Mouse (Mus musculus) T-helper 17 cell (primary cell): ENCODE data around the gene Mogat2.

Experiments
- in situ Hi-C, 2 experiments: fragments of 300-600 bp; cut with MboI, MseI; formaldehyde crosslinking; loops; 1 replicate in 1 of 2; 2 replicates in 1 of 2; pipeline ENCODE4 v1.15.1; 2025; ENCODE audit warnings: high pct_unique_total_duplicates in 2 of 2

Gene Mogat2

DNA sequence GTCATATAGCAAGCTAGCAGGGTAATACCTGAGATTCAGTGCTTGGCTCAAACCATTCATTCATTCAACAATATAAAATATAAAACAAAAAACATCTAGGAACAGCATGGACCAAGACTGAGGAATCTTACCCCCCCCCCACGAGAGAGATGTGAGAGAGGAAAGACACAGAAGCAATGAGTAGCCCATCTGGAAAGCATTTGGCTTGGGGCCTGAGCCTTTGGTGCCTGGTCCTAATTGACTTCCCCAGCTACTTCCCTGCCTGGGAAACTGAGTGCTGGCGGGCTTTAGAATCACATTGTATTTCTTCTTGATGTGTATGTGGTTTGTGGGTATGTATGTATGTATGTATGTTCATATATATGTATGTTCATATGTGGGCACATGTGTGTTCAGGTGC is 2.8 kb downstream of the Mogat2 start:
- in situ Hi-C loops = no loop called here

DNA sequence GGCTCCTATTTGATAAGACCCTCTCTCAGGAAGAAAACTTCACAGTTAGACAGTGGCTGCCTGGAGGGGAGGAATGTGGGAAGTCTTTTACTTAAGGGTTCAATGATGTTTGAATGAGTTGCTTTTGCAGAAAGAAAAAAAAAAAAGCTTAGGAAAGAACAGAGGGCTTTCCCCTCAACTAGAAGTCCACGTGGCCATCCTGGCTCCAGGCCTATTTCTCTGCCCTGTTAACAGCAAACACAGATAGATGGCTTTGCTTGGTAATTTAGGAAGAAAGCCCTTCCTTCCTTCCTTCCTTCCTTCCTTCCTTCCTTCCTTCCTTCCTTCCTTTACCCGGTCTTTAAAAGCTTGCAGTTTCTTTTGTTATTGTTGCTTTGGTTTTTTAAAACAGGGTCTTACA is 3.5 kb downstream of the Mogat2 start:
- in situ Hi-C loops = no loop called here

GRCm38 (mm10) chr7:99232571-99232970 is 5.8 kb downstream of the Mogat2 start:
- in situ Hi-C loops = no loop called here

DNA sequence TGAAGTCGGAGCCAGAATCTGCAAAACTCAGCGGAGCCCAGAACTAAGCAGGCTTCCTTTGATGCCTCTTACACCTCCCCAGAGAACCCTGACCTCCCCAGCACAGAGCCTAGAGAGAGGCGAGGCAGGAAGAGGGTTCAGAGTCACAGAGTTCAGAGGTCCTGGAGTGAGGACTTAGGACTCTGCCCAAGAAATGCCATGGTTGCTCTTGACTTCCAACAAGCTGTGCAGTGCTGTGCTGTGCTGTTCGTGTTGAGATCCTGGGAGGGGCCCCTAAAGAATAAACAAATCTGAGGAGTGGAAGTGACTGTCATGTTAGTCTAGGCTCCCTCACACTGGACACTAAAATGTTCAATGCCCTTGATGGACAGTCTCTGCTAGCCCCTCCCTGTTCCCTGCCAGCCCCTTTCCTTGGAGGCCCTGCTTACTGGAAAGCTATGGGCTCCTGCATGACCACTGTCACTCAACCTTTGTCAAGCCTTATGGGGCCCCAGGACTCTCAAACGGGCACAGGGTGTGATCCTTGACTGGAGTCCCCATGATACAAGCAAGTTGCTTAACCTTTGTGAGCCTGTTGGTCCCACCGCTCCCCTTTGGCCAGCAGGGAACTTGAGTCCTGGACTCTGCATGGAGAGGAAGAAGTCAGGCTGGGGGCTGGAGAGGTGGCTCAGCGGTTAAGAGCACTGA is 8.2 kb downstream of the Mogat2 start:
- in situ Hi-C loops = no loop called here

DNA sequence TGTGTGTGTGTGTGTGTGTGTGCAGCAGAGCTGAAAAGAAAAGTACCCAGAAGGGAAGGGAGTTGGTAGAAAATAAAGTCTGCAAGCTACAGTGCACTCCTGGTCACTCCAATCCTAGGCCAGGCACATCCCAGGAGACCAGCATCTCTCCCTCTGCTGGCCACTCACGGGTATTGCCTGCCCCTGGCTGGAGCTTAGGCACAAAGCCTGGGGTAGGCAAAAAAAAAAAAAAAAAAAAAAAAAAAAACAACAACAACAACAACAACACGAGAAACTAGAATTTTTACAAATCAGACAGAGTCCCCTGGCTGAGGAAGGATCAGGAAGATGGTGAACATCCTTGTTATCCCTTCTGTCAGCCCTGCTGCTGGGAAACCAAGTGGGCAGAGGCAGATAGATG is 9.0 kb downstream of the Mogat2 start:
- in situ Hi-C loops = loop anchor here in 1 of 2 experiments (10.0 kb wide), 1 partner anchor 825 kb away; no protein-coding TSS in a partner anchor

GRCm38 (mm10) chr7:99228825-99229224 is 9.6 kb downstream of the Mogat2 start:
- in situ Hi-C loops = loop anchor here in 1 of 2 experiments (10.0 kb wide), 1 partner anchor 826 kb away; no protein-coding TSS in a partner anchor

- in situ Hi-C loops = loop anchor here in 1 of 2 experiments (10.0 kb wide), 1 partner anchor 828 kb away; no protein-coding TSS in a partner anchor
Observed at GRCm38 (mm10) chr7:99227267-99227666, 11.2 kb downstream of the Mogat2 start.

GRCm38 (mm10) chr7:99226662-99227061 is 11.8 kb downstream of the Mogat2 start:
- in situ Hi-C loops = loop anchor here in 1 of 2 experiments (10.0 kb wide), 1 partner anchor 828 kb away; no protein-coding TSS in a partner anchor

GRCm38 (mm10) chr7:99225421-99225820 is 13.0 kb downstream of the Mogat2 start:
- in situ Hi-C loops = loop anchor here in 1 of 2 experiments (10.0 kb wide), 1 partner anchor 829 kb away; no protein-coding TSS in a partner anchor

DNA sequence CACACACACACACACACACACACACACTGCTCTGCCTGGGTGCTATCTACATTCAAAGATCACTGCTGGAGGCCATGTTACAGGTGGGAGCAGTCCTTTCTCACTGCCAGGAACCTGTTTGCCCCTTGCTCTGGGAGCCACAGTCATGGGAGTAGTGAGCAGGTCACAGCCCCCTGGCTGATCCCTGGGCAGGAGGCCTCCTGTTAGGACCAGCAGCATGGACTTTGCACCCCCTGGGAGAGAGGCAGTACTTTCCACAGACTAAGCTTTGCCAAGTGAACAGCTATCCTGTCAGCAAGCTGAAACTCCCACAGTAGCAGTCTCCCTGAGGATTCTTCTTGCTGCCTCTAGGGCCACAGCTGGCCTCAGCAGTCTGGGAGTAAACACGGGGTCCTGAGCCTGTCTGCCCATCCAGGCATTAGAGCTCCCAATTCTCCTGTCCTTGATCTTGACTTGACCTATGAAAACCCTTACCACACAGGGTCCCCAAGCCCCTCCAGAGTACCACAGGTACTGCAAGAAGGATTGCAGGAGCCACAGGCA is 13.7 kb downstream of the Mogat2 start:
- in situ Hi-C loops = loop anchor here in 1 of 2 experiments (10.0 kb wide), 1 partner anchor 830 kb away; no protein-coding TSS in a partner anchor

GRCm38 (mm10) chr7:99224225-99224624 is 14.2 kb downstream of the Mogat2 start:
- in situ Hi-C loops = loop anchor here in 1 of 2 experiments (10.0 kb wide), 1 partner anchor 831 kb away; no protein-coding TSS in a partner anchor

- in situ Hi-C loops = no loop called here
Observed at GRCm38 (mm10) chr7:99217338-99218074, 20.9 kb downstream of the Mogat2 start.

DNA sequence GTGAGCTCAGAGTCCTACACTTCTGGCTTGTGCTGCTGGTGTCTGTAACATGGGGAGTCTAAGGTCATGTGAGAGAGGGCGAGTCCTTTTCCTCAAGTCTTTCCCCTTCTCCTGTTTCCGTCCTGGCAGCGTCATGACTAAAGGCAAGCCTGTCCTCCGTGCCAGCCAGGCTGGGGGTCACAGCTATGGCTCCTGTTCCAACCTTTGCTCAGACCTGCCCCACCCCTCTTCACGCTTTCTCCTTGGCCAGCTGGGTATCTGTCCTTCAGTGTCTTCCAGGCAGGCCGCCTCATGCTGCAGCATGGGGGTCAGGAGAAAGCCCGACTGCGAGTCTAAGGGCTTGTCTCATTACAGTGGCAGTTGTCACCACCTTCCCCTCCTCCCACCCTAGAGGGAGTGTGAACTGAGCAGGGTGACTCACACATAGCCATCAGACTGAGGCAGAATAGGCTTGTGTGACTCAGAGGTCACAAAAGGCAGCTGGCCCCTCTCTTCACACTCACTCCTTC is 23.0 kb downstream of the Mogat2 start:
- in situ Hi-C loops = no loop called here

DNA sequence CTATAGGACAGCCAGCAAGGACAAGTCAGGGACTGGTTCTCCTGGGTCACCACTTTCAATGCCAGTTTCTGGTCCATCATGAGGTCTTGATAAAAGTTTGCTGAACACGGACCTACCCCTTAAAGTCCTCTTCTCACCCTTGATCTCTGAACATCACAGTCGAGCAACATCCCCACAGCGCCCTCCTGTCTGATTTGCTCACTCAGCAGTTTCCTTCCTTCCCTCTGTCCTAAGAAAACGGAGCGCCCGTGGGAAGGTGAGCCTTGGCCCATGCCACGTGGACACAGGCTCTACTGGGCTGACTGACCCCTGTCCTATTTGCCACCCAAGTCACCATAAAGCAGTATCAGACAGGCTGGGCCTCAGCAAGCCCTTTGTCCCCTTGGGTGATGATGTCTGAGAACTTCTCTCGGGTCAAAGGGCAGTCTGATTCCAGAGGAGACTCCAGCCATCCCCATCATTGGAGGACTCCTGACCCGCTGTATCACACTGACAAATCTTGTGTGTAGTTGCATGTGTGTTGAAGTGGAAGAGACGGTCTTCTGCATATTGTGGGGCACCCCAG is 23.7 kb downstream of the Mogat2 start:
- in situ Hi-C loops = loop anchor here in 1 of 2 experiments (5.0 kb wide), 1 partner anchor 33 kb away; no protein-coding TSS in a partner anchor

GRCm38 (mm10) chr7:99213686-99214085 is 24.7 kb downstream of the Mogat2 start:
- in situ Hi-C loops = loop anchor here in 1 of 2 experiments (5.0 kb wide), 1 partner anchor 34 kb away; no protein-coding TSS in a partner anchor

GRCm38 (mm10) chr7:99213056-99213455 is 25.4 kb downstream of the Mogat2 start:
- in situ Hi-C loops = loop anchor here in 1 of 2 experiments (5.0 kb wide), 1 partner anchor 34 kb away; no protein-coding TSS in a partner anchor

GRCm38 (mm10) chr7:99208704-99209103 is 29.7 kb downstream of the Mogat2 start:
- in situ Hi-C loops = no loop called here

GRCm38 (mm10) chr7:99206364-99206763 is 32.1 kb downstream of the Mogat2 start:
- in situ Hi-C loops = no loop called here

DNA sequence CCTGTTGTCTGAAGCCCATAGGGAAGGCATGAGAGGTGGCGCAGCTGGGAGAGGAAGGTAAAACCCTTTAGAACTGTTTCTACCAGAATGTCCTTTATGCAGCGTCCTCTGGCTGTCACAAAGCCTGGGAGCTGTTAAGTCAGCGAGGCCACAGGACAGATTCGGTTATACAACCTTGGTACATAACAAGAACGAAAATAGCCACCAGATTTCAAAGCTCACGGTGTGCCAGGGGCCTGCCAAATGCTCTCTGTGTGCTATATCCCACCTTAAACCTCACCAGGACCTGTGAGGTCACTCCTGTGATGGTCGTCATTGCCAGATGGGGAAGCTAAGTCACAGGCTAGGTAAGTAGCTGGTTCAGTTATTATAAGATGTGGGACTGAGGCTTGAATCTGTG is 36.3 kb downstream of the Mogat2 start:
- in situ Hi-C loops = no loop called here

DNA sequence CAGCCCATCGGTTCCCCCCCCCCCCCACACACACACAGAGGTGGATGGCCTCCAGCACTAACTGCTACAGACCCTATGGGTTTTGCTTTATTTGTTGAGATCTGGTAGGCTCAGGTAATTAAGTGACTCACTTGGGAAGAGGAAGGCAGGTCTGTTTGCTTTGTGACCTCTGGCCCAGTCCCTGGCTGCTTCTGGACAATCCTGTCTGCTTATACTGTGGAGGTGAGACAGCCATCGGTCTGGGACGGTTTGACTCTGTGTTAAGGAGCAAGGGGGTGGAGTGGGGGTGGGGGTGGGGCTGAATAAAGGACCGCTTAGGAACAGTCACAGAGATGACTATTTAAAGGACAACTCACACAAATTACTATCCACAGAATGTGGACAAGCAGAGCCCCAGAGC is 38.1 kb downstream of the Mogat2 start:
- in situ Hi-C loops = no loop called here

DNA sequence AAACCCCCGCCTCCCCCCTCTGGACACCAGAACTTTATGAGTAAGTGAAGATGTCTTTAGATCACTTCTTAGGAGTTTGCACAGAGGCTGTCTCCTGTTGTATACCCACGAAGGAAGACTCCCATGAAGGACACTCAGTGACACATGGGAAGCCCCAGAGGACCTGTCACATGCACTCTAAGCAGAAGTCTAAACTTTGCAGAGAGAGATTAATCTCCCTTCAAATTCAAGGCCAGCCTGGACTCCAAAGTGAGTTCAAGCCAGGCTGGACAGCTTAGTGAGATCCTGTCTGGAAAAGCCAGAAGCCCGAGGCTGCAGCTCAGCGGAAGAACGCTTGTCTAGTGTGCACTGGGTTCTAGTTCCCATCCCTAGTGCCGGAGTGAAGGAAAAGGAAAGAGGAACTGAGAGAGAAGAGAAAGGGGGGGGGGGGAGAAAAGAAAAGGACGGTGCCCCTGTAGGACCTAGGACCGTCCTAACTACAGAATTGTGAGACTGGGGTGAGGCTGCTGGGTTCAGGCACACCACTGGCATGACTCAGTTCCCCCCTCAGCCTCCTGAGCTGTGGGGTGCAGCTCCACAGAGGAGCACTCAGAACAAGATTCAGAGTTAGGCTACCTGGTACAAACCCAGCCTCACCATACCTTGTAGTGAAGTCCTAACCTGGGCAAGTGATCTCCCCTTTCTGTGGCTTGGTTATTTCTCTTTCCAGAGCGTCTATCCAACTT is 38.8 kb downstream of the Mogat2 start:
- in situ Hi-C loops = no loop called here
